Mouse (Mus musculus) thymus, adult 2 months (tissue): ENCODE results near the gene Vsx2.

Experiments used
- CTCF ChIP-seq: fragments of 200-500 bp; IDR thresholded peaks from 2 replicates; pipeline ENCODE4 v1.5.1; 2012; ENCODE audit warnings: mild to moderate bottlenecking, control low read depth, low read length, moderate library complexity, borderline replicate concordance; ENCODE audit not compliant: control insufficient read depth, poor library complexity, insufficient read depth; ENCODE audit errors: extremely low read depth
- POLR2A ChIP-seq: fragments of 200-500 bp; IDR thresholded peaks from 2 replicates; pipeline ENCODE4 v1.6.1; 2012; ENCODE audit warnings: mild to moderate bottlenecking, low read length, control low read depth, moderate library complexity; ENCODE audit not compliant: control insufficient read depth, poor library complexity, insufficient read depth; ENCODE audit errors: extremely low read depth

DNA sequence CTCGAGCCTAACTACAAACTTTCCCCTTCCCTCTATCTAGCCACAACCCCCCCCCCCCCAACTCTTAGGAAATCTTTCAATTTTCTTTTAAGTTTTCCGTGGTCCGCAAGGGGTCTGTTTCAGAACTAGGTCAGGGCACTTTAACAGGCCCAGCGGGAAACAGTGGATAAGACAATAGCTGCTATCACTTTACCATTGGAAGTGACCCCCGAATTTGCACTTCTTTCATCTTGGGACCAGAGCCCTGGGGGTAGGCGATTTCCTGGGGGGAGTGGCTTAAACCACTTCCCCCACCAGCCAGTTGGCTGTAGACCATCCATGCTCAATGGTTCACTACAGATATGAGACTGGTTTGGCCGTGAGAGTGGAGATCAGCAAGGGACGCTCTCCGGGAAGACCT, 71.1 kb downstream of the Vsx2 start, which contains the start of gene Vrtn:
- TF ChIP-seq CTCF (no peak), POLR2A (no peak)
